Mouse (Mus musculus): ENCODE measurements around the gene Fancc.

- TF ChIP-seq FLI1 (IDR thresholded peaks at IDR 0.05; ENCODE audit: low read length) (no peak), GATA1 (IDR thresholded peaks at IDR 0.05; ENCODE audit: borderline replicate concordance, low read length) (no peak)
These were observed 182.5 kb downstream of the Fancc start for GRCm38 (mm10) chr13:63314608-63314920.
